Mouse (Mus musculus) thymus, adult 2 months (tissue): ENCODE measurements around the gene Kif13a. TPM values are rescaled to one million over a fixed set of nuclear protein-coding genes. Genes with fewer than 3 reads are reported as not detected.

ENCODE experiments used
- DNase-seq: peaks from one replicate; pipeline ENCODE4 v3.0.0; 2021
- H3K27ac ChIP-seq: fragments of 200-500 bp; 2 replicates; pipeline ENCODE4 v1.5.1; 2012; ENCODE audit warnings: low read length, control low read depth; ENCODE audit not compliant: control insufficient read depth, insufficient read depth
- H3K27me3 ChIP-seq: fragments of 200-500 bp; 2 replicates; pipeline ENCODE4 v1.6.1; 2012; ENCODE audit warnings: mild to moderate bottlenecking, low read length, moderate library complexity, mixed read lengths; ENCODE audit not compliant: control insufficient read depth, insufficient read depth
- H3K36me3 ChIP-seq: fragments of 200-500 bp; 2 replicates; pipeline ENCODE4 v1.6.1; 2012; ENCODE audit warnings: mild to moderate bottlenecking, low read length, moderate library complexity; ENCODE audit not compliant: control insufficient read depth, insufficient read depth
- H3K4me1 ChIP-seq: fragments of 200-500 bp; replicated peaks from 2 replicates; pipeline ENCODE4 v1.6.1; 2012; ENCODE audit warnings: low read length; ENCODE audit not compliant: control insufficient read depth, insufficient read depth
- H3K4me3 ChIP-seq: fragments of 200-500 bp; 2 replicates; pipeline ENCODE4 v1.5.1; 2012; ENCODE audit warnings: mild to moderate bottlenecking, low read length, control low read depth, moderate library complexity; ENCODE audit not compliant: control insufficient read depth, insufficient read depth
- CTCF ChIP-seq: fragments of 200-500 bp; IDR thresholded peaks from 2 replicates; pipeline ENCODE4 v1.5.1; 2012; ENCODE audit warnings: mild to moderate bottlenecking, control low read depth, low read length, moderate library complexity, borderline replicate concordance; ENCODE audit not compliant: control insufficient read depth, poor library complexity, insufficient read depth; ENCODE audit errors: extremely low read depth
- POLR2A ChIP-seq: fragments of 200-500 bp; IDR thresholded peaks from 2 replicates; pipeline ENCODE4 v1.6.1; 2012; ENCODE audit warnings: mild to moderate bottlenecking, low read length, control low read depth, moderate library complexity; ENCODE audit not compliant: control insufficient read depth, poor library complexity, insufficient read depth; ENCODE audit errors: extremely low read depth
- WGBS: fragments of 180-500 bp; shearing (Covaris S2); methylation state at CpG from one replicate; pipeline ENCODE4 v1.1.7; 2018; 5-methylcytosine and 5-hydroxymethylcytosine counted together
- polyA plus RNA-seq: library from polyadenylated mRNA; depleted of rRNA; stranded (reverse); fragments of >200 nt; gene quantifications from 2 replicates; pipeline ENCODE4 v1.2.3, GENCODE M21; 2012

Kif13a gene
- polyA plus RNA-seq, 1 experiment, result 6.4 TPM

DNA sequence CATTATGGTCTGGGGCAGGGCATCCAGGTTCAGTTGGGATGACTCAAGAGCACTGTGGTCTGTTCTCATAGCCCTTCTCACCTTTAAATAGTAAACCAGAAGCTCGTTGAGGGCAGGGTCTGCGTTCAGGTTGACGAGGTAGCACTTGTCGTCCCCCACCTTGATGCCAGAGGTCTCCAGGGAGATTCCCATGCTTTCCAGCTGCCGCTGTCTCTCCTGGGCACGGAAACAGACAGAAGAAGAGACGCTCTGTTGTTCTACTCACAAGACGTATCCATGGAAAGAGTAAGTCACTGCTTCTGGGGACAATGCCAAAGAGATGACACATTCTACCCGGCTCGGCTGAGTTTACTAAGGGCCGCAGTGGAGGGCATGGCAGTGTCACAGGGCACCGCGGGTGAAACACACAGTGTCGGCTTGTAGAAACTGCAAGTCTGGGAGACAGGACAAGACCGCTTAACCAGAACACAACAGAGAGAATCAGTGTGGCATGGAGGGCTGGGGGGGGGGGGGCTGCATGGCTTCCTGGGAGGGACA is 117.0 kb downstream of the Kif13a start:
- no peak overlapping the region for H3K4me3 ChIP-seq
- no peak for DNase-seq
- no peaks in the 10 kb centered on the region for H3K4me1 ChIP-seq
- H3K36me3 ChIP-seq, result no peaks in the 10 kb centered on the region
- WGBS, result 95% methylated on average over 15 of the region's 15 CpGs
- no peak overlapping the region for H3K27ac ChIP-seq
- TF ChIP-seq CTCF, result no peak
- no peak for TF ChIP-seq POLR2A
- H3K27me3 ChIP-seq, result no peaks in the 10 kb centered on the region

- TF ChIP-seq POLR2A (no peak), CTCF (no peak)
- no peaks in the 10 kb centered on the region for H3K27me3 ChIP-seq
- no peaks in the 10 kb centered on the region for H3K36me3 ChIP-seq
- no peaks in the 10 kb centered on the region for H3K4me1 ChIP-seq
- no peak overlapping the region for H3K4me3 ChIP-seq
- no peak for DNase-seq
- no peak overlapping the region for H3K27ac ChIP-seq
- WGBS, result 95% methylated on average over 9 of the region's 9 CpGs
Observed at GRCm38 (mm10) chr13:46811696-46812095, 118.0 kb downstream of the Kif13a start.

DNA sequence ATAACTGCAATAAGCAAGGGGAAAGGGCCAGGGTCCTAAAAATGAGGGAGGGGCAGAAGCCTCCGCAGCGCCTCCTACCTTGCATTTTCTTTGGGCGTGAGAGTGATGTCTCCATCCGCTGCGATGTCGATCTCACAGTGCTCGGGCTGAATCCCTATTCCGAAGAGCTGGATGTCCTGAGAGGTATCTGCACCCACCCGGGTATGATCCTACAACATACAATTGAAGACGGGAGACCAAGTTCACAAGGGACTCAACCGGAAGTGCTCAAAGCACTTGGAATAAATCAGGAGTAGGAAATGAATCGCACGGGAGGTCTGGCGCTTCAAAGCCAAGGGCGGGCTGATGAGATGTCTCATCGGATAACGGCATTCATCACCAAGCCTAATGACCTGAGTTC is 119.1 kb downstream of the Kif13a start:
- no peak for DNase-seq
- Histone ChIP-seq H3K4me1 (no peaks in the 10 kb centered on the region), H3K4me3 (no peak overlapping the region), H3K27ac (no peak overlapping the region), H3K36me3 (no peaks in the 10 kb centered on the region), H3K27me3 (no peaks in the 10 kb centered on the region)
- 98% methylated on average over 17 of the region's 17 CpGs for WGBS
- no peak for TF ChIP-seq POLR2A
- TF ChIP-seq CTCF, result no peak

GRCm38 (mm10) chr13:46810098-46810497 is 119.6 kb downstream of the Kif13a start:
- 96% methylated on average over 12 of the region's 12 CpGs for WGBS
- no peaks in the 10 kb centered on the region for H3K27me3 ChIP-seq
- H3K36me3 ChIP-seq, result no peaks in the 10 kb centered on the region
- TF ChIP-seq POLR2A, result no peak
- TF ChIP-seq CTCF, result no peak
- DNase-seq, result no peak
- no peak overlapping the region for H3K27ac ChIP-seq
- no peaks in the 10 kb centered on the region for H3K4me1 ChIP-seq
- H3K4me3 ChIP-seq, result no peak overlapping the region

DNA sequence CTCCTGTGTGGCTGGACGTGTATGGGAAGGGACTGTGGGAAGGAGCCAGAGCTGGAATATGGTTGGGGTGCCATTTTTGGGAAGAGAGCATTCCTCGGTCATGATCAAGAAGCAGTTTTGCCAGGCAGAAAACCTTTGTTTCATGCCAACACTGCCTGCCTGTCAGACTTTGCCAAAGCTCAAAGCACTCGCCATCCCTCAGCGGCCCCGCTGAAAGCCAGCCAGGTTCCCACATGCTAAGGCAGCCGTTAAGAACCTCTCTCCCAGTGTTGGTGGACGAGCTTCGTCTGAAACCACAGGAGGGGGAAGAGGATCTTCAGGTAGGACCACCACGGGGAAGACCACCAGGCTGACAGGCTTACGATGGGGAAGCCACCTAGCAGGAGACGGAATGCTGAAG is 121.8 kb downstream of the Kif13a start:
- no peaks in the 10 kb centered on the region for H3K4me1 ChIP-seq
- no peak overlapping the region for H3K4me3 ChIP-seq
- H3K27me3 ChIP-seq, result no peaks in the 10 kb centered on the region
- TF ChIP-seq POLR2A (no peak), CTCF (no peak)
- no peak overlapping the region for H3K27ac ChIP-seq
- DNase-seq, result no peak
- WGBS, result 94% methylated on average over 11 of the region's 11 CpGs
- H3K36me3 ChIP-seq, result no peaks in the 10 kb centered on the region

DNA sequence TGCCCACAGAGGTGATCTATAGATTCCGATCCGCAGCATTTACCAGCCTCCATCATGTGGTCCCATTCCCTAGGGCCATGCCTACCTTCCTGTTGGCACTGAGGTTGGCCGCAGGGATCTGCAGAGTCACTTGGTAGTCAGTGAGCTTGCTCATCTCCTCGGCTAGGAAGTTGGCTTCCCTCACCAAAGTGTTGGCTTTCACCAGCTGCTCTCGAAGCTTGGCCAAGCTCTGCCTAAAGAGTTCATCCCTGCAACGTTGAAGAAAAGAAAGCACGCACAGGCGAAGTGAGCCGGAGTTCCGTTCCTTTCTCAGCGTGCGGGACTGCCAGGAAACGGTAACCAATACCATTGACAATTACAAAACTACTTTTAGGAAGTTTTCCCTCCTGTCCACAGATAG is 128.5 kb downstream of the Kif13a start:
- DNase-seq, result no peak
- H3K4me1 ChIP-seq, result no peaks in the 10 kb centered on the region
- 95% methylated on average over 13 of the region's 13 CpGs for WGBS
- TF ChIP-seq POLR2A (no peak), CTCF (no peak)
- H3K4me3 ChIP-seq, result no peak overlapping the region
- no peak overlapping the region for H3K27ac ChIP-seq
- H3K36me3 ChIP-seq, result no peaks in the 10 kb centered on the region
- H3K27me3 ChIP-seq, result no peaks in the 10 kb centered on the region

GRCm38 (mm10) chr13:46798156-46798555 is 131.5 kb downstream of the Kif13a start:
- WGBS, result 51% methylated on average over 4 of the region's 4 CpGs
- no peaks in the 10 kb centered on the region for H3K27me3 ChIP-seq
- TF ChIP-seq POLR2A, result no peak
- TF ChIP-seq CTCF, result no peak
- H3K4me3 ChIP-seq, result no peak overlapping the region
- peak; percentile 70 for DNase-seq
- H3K4me1 ChIP-seq, result no peaks in the 10 kb centered on the region
- H3K27ac ChIP-seq, result no peak overlapping the region
- no peaks in the 10 kb centered on the region for H3K36me3 ChIP-seq
